Comparison of ENCODE assay signal across 8 mouse cellular contexts in genomic region chr6:34862381-34862780, GRCm38 (mm10). TPM values are rescaled to one million over a fixed set of nuclear protein-coding genes. Genes with fewer than 3 reads are reported as not detected.
DNase-seq lines count a peak whose midpoint lies in the region; ATAC-seq and TF ChIP-seq lines count a peak whose summit lies in the region.

No protein-coding gene starts in this region.

- H3K9ac ChIP-seq in CH12.LX (ENCODE audit: insufficient read depth, low read depth) = peak overlapping the region; percentile 71
- H3K9ac ChIP-seq in hindbrain, embryonic 11.5 days (ENCODE audit: low read depth, low read length) = no peak overlapping the region

- no peaks in the 10 kb centered on the region; the same call in 1 of the 2 replicates for H3K79me2 ChIP-seq in CH12.LX (replicated peaks; ENCODE audit: control insufficient read depth, extremely low read depth, insufficient read depth, poor library complexity, severe bottlenecking)

- TF ChIP-seq RAD21 in CH12.LX (IDR thresholded peaks at IDR 0.05; ENCODE audit: low read depth, low read length) = no peak

- no peak for TF ChIP-seq EP300 in CH12.LX (IDR thresholded peaks at IDR 0.05; ENCODE audit: low read length)

- TF ChIP-seq POLR2A in CH12.LX (IDR thresholded peaks at IDR 0.05; ENCODE audit: low read depth, low read length) = no peak

- H3K9me3 ChIP-seq in CH12.LX (replicated peaks; ENCODE audit: low read length) = peaks cover 1% of the 10 kb centered on the region
- H3K9me3 ChIP-seq in hindbrain, embryonic 11.5 days (ENCODE audit: control insufficient read depth, low read length) = no peaks in the 10 kb centered on the region

- TF ChIP-seq CTCF in CH12.LX (conservative IDR thresholded peaks at IDR 0.05 in 1 of 2, IDR thresholded peaks at IDR 0.05 in 1 of 2; ENCODE audit: low read depth in 2 of 2, low read length in 2 of 2) = no peak

- H3K36me3 ChIP-seq in CH12.LX (replicated peaks in 1 of 2; ENCODE audit: control insufficient read depth in 1 of 2, insufficient read depth in 1 of 2, low read length in 1 of 2) = peaks cover 0 to 2% of the 10 kb centered on the region in 2 experiments
- H3K36me3 ChIP-seq in hindbrain, embryonic 11.5 days (ENCODE audit: control insufficient read depth, insufficient read depth, low read length) = no peaks in the 10 kb centered on the region

- no peak for ATAC-seq in hindbrain, embryonic 11.5 days (ENCODE audit: low FRiP score)

- 91% methylated on average over 6 of the region's 6 CpGs for WGBS in hindbrain, embryonic 11.5 days

- in situ Hi-C loops in CH12.LX (cut with MboI; ENCODE audit: low pct_ligation_motif_present, low pct_unique_long_range_greater_than_20kb, low sequenced_read_pairs) = no loop called here

- H3K4me2 ChIP-seq in CH12.LX (ENCODE audit: insufficient read depth, low read depth, poor library complexity, severe bottlenecking) = peak overlapping the region; percentile 83
- H3K4me2 ChIP-seq in hindbrain, embryonic 11.5 days (replicated peaks; ENCODE audit: low read depth, low read length) = no peak overlapping the region

- H3K27ac ChIP-seq in CH12.LX (ENCODE audit: insufficient read depth, low read depth) = peak overlapping the region; percentile 66; the same call in 1 of the 2 replicates
- H3K27ac ChIP-seq in hindbrain, embryonic 11.5 days (ENCODE audit: low read depth, low read length) = no peak overlapping the region

- peaks cover 18 to 50% of the 10 kb centered on the region in 2 experiments for H3K4me1 ChIP-seq in CH12.LX (ENCODE audit: control insufficient read depth in 1 of 2, insufficient read depth in 2 of 2)
- H3K4me1 ChIP-seq in hindbrain, embryonic 11.5 days (replicated peaks; ENCODE audit: control insufficient read depth, insufficient read depth, low read length) = peaks cover 2% of the 10 kb centered on the region; the same call in 1 of the 2 replicates

- intact Hi-C loops in heart, postnatal 36 days (cut with DNase I) = loop anchor here (5.0 kb wide), 1 partner anchor 80 kb away; the partner anchor contains the start of gene Agbl3

- H3K4me3 ChIP-seq in CH12.LX (replicated peaks in 1 of 3; ENCODE audit: low read depth in 2 of 3, low read length in 2 of 3, poor library complexity in 1 of 3) = peak overlapping the region; percentile 55 to 68 (median 58)
- no peak overlapping the region for H3K4me3 ChIP-seq in hindbrain, embryonic 11.5 days (ENCODE audit: low read depth, low read length)

- peak; percentile 54 to 57 for DNase-seq in B cell, adult 2 months
- no peak for DNase-seq in CH12.LX (ENCODE audit: extremely low read depth)
- DNase-seq in heart, postnatal 36 days = peak; percentile 51 to 52
- DNase-seq in lung, postnatal 10 days = peak; percentile 45
- DNase-seq in hindbrain, embryonic 11.5 days (ENCODE audit: low spot score) = no peak
- DNase-seq in cerebellum, adult 9-10 months = no peak
- DNase-seq in left cerebral cortex, adult 8-10 months (ENCODE audit: low spot score in 2 of 2) = no peak
- DNase-seq in retina, postnatal 1 day = no peak

- no peaks in the 10 kb centered on the region for H3K27me3 ChIP-seq in CH12.LX (replicated peaks)
- H3K27me3 ChIP-seq in hindbrain, embryonic 11.5 days (ENCODE audit: control insufficient read depth, insufficient read depth, low read length) = no peaks in the 10 kb centered on the region

- dilution Hi-C loops in CH12.LX (cut with MboI; ENCODE audit: extremely low pct_ligation_motif_present, extremely low pct_unique_long_range_greater_than_20kb, low sequenced_read_pairs) = no loop called here

TF ChIP-seq in CH12.LX, 34 proteins besides CTCF, POLR2A, EP300 and RAD21:
- TF ChIP-seq MAZ (IDR thresholded peaks at IDR 0.05; ENCODE audit: low read depth, low read length) = 0 out of 2 replicates have a peak, but pooled peaks have one; percentile 33
- no peak for TF ChIP-seq ETS1 (conservative IDR thresholded peaks at IDR 0.05; ENCODE audit: low read depth, low read length)
- no peak for TF ChIP-seq UBTF (IDR thresholded peaks at IDR 0.05; ENCODE audit: low read depth, low read length)
- no peak for TF ChIP-seq TBP (conservative IDR thresholded peaks at IDR 0.05; ENCODE audit: low read depth, low read length)
- no peak for TF ChIP-seq MYC (IDR thresholded peaks at IDR 0.05; ENCODE audit: low read depth, low read length)
- TF ChIP-seq RCOR1 (conservative IDR thresholded peaks at IDR 0.05; ENCODE audit: low read depth, low read length) = no peak
- TF ChIP-seq CHD2 (IDR thresholded peaks at IDR 0.05; ENCODE audit: low read length) = no peak
- TF ChIP-seq ELF1 (IDR thresholded peaks at IDR 0.05; ENCODE audit: low read depth, low read length) = no peak
- no peak for TF ChIP-seq NELFE (IDR thresholded peaks at IDR 0.05; ENCODE audit: low read depth, low read length)
- no peak for TF ChIP-seq IRF4 (IDR thresholded peaks at IDR 0.05; ENCODE audit: low read depth, low read length)
- TF ChIP-seq USF2 (conservative IDR thresholded peaks at IDR 0.05; ENCODE audit: low read depth, low read length) = no peak
- TF ChIP-seq ZC3H11A (IDR thresholded peaks at IDR 0.05; ENCODE audit: low read depth, low read length) = no peak
- TF ChIP-seq ZMIZ1 (IDR thresholded peaks at IDR 0.05; ENCODE audit: low read depth, low read length) = no peak
- TF ChIP-seq NRF1 (IDR thresholded peaks at IDR 0.05; ENCODE audit: low read depth, low read length) = no peak
- TF ChIP-seq USF1 (IDR thresholded peaks at IDR 0.05; ENCODE audit: low read depth, low read length) = no peak; the same call in 1 of the 2 replicates
- TF ChIP-seq SIN3A (IDR thresholded peaks at IDR 0.05; ENCODE audit: low read length) = no peak; the same call in 1 of the 2 replicates
- no peak for TF ChIP-seq ZNF384 (IDR thresholded peaks at IDR 0.05; ENCODE audit: low read depth, low read length)
- TF ChIP-seq MXI1 (IDR thresholded peaks at IDR 0.05; ENCODE audit: low read depth, low read length) = 0 out of 2 replicates have a peak, but pooled peaks have one; percentile 26
- TF ChIP-seq CHD1 (IDR thresholded peaks at IDR 0.05; ENCODE audit: low read depth, low read length) = peak; percentile 45; the same call in 1 of the 2 replicates
- no peak for TF ChIP-seq E2F4 (IDR thresholded peaks at IDR 0.05; ENCODE audit: insufficient replicate concordance, low read depth, low read length)
- TF ChIP-seq MAX (IDR thresholded peaks at IDR 0.05; ENCODE audit: low read length) = no peak
- 0 out of 2 replicates have a peak, but pooled peaks have one; percentile 19 for TF ChIP-seq TCF12 (IDR thresholded peaks at IDR 0.05; ENCODE audit: low read depth, low read length)
- TF ChIP-seq JUND (conservative IDR thresholded peaks at IDR 0.05; ENCODE audit: low read depth, low read length) = no peak
- TF ChIP-seq HCFC1 (IDR thresholded peaks at IDR 0.05; ENCODE audit: low read depth, low read length) = 0 out of 2 replicates have a peak, but pooled peaks have one; percentile 8
- no peak for TF ChIP-seq JUN (IDR thresholded peaks at IDR 0.05; ENCODE audit: insufficient read depth, low read depth, low read length)
- no peak for TF ChIP-seq GABPA (IDR thresholded peaks at IDR 0.05; ENCODE audit: insufficient replicate concordance, low read depth, low read length)
- no peak for TF ChIP-seq POLR2AphosphoS2 (IDR thresholded peaks at IDR 0.05; ENCODE audit: low read depth, low read length)
- TF ChIP-seq ZKSCAN1 (IDR thresholded peaks at IDR 0.05; ENCODE audit: borderline replicate concordance, low read depth, low read length) = no peak
- no peak for TF ChIP-seq KAT2A (IDR thresholded peaks at IDR 0.05; ENCODE audit: insufficient replicate concordance, low read length)
- no peak for TF ChIP-seq MEF2A (IDR thresholded peaks at IDR 0.05; ENCODE audit: borderline replicate concordance, low read depth, low read length)
- TF ChIP-seq SMC3 (IDR thresholded peaks at IDR 0.05; ENCODE audit: low read depth, low read length) = no peak
- no peak for TF ChIP-seq MAFK (IDR thresholded peaks at IDR 0.05; ENCODE audit: insufficient replicate concordance, low read length)
- TF ChIP-seq PAX5 (IDR thresholded peaks at IDR 0.05; ENCODE audit: low read length) = no peak
- 0 out of 2 replicates have a peak, but pooled peaks have one; percentile 20 for TF ChIP-seq BHLHE40 (IDR thresholded peaks at IDR 0.05; ENCODE audit: low read depth, low read length)

RNA-seq across cellular contexts. Expression of gene Tmem140, which starts 0.6 kb away (rescaled TPM):
- total RNA-seq in CH12.LX (2012; rRNA removed) = 1.9 and 3.6 TPM in 2 replicates
- total RNA-seq in CH12.LX (2014; rRNA removed) = 1.2 TPM in 2 replicates
- polyA plus RNA-seq in CH12.LX (2012; ENCODE audit: insufficient read length, low read depth) = 2.1 and 2.8 TPM in 2 replicates
- total RNA-seq in heart, postnatal 36 days (2021) = 10 to 100 TPM; 34.9 to 38.0 TPM
- 0.95 and 1.1 TPM in 2 replicates for polyA plus RNA-seq in hindbrain, embryonic 11.5 days (2014; fragmentation: Nextera tagmentation; extraction: Ambion mirVana)
- 1 to 10 TPM; 1.9 to 4.3 (median 2.9) TPM for total RNA-seq in left cerebral cortex, adult 8-10 months (2022)

RNA-seq across cellular contexts. Expression of gene Cyren, which starts 15.5 kb away (rescaled TPM):
- 7.9 and 8.3 TPM in 2 replicates for total RNA-seq in CH12.LX (2012; rRNA removed)
- 5.9 and 9.7 TPM in 2 replicates for total RNA-seq in CH12.LX (2014; rRNA removed)
- 11.9 and 12.2 TPM in 2 replicates for polyA plus RNA-seq in CH12.LX (2012; ENCODE audit: insufficient read length, low read depth)
- total RNA-seq in heart, postnatal 36 days (2021) = 1 to 10 TPM; 2.3 to 3.5 TPM
- polyA plus RNA-seq in hindbrain, embryonic 11.5 days (2014; fragmentation: Nextera tagmentation; extraction: Ambion mirVana) = 12.3 and 13.5 TPM in 2 replicates
- total RNA-seq in left cerebral cortex, adult 8-10 months (2022) = 1 to 10 TPM; 3.6 to 4.1 (median 3.8) TPM

RNA-seq across cellular contexts. Expression of gene Wdr91, which starts 48.3 kb away (rescaled TPM):
- total RNA-seq in CH12.LX (2012; rRNA removed) (19.8 and 26.5 TPM in 2 replicates), CH12.LX (2014; rRNA removed) (10.6 and 11.3 TPM in 2 replicates)
- 19.2 and 23.8 TPM in 2 replicates for polyA plus RNA-seq in CH12.LX (2012; ENCODE audit: insufficient read length, low read depth)
- 10 to 100 TPM; 11.4 to 15.5 TPM for total RNA-seq in heart, postnatal 36 days (2021)
- polyA plus RNA-seq in hindbrain, embryonic 11.5 days (2014; fragmentation: Nextera tagmentation; extraction: Ambion mirVana) = 11.0 and 12.3 TPM in 2 replicates
- 10 to 100 TPM; 35.9 to 39.9 (median 38.0) TPM for total RNA-seq in left cerebral cortex, adult 8-10 months (2022)

RNA-seq across cellular contexts. Expression of gene Stra8, which starts 57.6 kb away (rescaled TPM):
- total RNA-seq in CH12.LX (2012; rRNA removed) = 0.08 and 0.17 TPM in 2 replicates
- total RNA-seq in CH12.LX (2014; rRNA removed) = not detected in 2 replicates
- polyA plus RNA-seq in CH12.LX (2012; ENCODE audit: insufficient read length, low read depth) = 0.55 and 0.77 TPM in 2 replicates
- total RNA-seq in heart, postnatal 36 days (2021) = not detected
- not detected in 2 replicates for polyA plus RNA-seq in hindbrain, embryonic 11.5 days (2014; fragmentation: Nextera tagmentation; extraction: Ambion mirVana)
- not detected for total RNA-seq in left cerebral cortex, adult 8-10 months (2022)

Comparison
In these comparisons a context has a peak if more than half of its experiments do, and no peak if none do; other contexts are left out.
1. DNase-seq: peak in B cell, adult 2 months (2 of 2), heart, postnatal 36 days (2 of 2) and lung, postnatal 10 days (single experiment); none in CH12.LX (single experiment), hindbrain, embryonic 11.5 days (single experiment), cerebellum, adult 9-10 months (single experiment), left cerebral cortex, adult 8-10 months (0 of 2) and retina, postnatal 1 day (single experiment).
2. RNA of gene Tmem140, which starts 0.6 kb away (total RNA-seq): 34.9 to 38.0 TPM in heart, postnatal 36 days; 1.2 to 3.6 TPM in CH12.LX and 1.9 to 4.3 TPM in left cerebral cortex, adult 8-10 months; every median in the first group is over 4 times any median in the second.